Mouse (Mus musculus): Measurements from ENCODE around the gene Gmds.

Gmds gene

DNA sequence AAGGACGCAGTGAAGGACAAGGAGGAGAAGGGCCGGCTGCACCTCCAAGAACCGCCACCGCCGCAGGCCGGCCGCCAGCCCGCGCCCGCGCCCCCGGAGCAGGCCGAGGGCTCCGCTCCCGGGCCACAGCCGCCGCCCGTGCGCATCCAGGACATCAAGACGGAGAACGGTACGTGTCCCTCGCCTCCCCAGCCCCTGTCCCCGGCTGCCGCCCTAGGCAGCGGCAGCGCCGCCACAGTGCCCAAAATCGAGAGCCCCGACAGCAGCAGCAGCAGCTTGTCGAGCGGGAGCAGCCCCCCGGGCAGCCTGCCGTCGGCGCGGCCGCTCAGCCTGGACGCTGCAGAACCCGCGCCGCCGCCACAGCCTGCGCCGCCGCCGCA, 530.8 kb downstream of the Gmds start:
- DNase-seq, result no peak

DNA sequence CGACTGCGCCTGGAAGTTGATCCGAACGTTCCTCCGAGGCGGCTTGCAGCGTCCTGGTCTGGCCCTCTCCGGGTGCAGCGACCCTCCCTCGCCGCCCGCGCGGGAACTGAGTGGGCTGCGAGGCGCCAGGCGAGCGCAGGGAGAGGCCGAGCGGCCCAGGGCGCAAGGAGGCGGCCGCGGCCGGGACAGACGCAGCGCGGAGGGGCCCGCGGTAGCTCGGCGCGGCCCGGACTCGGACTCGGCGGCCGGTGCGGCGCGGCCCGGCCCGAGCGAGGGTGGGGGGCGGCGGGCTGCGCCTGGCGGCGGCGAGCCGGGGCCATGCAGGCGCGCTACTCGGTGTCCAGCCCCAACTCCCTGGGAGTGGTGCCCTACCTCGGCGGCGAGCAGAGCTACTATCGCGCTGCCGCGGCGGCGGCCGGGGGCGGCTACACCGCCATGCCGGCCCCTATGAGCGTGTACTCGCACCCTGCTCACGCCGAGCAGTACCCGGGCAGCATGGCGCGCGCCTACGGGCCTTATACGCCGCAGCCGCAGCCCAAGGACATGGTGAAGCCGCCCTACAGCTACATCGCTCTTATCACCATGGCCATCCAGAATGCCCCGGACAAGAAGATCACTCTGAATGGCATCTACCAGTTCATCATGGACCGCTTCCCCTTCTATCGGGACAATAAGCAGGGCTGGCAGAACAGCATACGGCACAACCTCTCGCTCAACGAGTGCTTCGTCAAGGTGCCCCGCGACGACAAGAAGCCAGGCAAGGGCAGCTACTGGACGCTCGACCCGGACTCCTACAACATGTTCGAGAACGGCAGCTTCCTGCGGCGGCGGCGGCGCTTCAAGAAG, 531.4 kb downstream of the Gmds start:
- DNase-seq, result peak; percentile 94

DNA sequence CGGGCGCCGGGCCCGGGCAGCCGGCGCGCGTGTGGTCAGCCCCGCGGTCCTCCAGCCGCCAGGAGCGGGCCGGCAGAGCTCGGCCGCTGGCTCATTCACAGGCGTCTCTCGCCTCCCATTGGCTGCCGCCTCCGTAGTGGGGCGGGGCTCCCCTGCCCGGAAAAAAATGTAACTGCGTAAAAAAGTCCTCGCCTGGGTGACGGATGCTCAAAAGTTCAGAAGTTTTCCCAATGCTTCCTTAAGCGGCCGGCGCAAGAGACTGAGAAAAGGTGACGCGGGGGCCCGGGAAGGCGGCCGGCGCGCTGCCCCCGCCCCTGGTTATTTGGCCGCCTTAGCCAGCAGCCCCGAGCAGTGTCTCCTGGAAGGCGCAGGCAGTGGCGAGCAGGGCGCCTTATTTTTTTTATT, 532.1 kb downstream of the Gmds start, which contains the start of gene Foxc1:
Gene Foxc1, plus strand, starts transcription at position 206 of the 405 bp plus-strand sequence.
- DNase-seq, result peak; percentile 100

DNA sequence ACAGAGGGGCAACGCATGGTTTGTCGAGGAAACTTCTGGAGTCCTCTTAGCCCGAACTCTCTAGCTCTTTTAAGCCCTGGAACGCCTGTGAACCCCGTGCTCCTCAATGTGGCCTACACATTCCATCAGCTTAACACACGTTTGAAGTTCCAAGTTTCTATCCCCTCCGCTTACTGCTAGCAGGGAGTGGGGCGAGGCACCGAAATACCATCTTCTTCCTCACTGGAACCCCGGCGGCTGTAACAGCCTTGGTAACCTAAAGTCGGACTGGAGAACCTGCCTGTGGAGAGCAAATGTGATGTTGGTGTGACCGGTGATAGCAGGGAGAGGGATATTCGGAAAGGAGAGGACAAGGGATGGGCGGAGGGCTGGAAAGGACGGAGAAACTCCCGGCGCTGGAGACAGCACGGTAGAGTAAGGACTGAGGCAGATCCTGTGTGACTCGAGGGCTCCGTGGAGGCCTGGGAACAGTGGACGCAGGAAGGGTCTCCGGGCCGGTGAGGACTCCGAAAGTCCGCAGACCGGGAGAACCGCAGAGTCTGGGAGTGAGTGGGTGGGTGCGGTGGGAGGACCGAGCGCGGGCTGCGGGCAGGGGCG, 532.6 kb downstream of the Gmds start:
- DNase-seq, result no peak

DNA sequence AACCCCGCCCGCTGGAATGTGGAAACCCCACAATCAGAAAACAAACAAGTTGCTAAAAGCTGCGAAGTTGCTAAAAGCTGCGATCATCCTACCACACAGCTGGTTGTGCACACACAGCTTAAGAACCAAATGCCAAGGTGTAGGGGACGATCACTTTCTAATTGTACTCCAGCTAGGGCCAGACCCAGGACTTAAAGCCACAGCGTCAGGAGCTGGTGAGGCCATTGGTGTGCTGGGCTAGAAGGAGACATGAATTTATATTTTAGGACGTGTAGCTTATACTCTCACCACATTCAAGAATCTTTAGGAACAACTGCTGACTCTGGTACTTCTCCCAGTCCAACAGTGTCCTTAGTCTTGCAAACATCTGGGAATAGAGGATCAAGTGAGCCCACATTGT, 534.0 kb downstream of the Gmds start:
- no peak for DNase-seq

DNA sequence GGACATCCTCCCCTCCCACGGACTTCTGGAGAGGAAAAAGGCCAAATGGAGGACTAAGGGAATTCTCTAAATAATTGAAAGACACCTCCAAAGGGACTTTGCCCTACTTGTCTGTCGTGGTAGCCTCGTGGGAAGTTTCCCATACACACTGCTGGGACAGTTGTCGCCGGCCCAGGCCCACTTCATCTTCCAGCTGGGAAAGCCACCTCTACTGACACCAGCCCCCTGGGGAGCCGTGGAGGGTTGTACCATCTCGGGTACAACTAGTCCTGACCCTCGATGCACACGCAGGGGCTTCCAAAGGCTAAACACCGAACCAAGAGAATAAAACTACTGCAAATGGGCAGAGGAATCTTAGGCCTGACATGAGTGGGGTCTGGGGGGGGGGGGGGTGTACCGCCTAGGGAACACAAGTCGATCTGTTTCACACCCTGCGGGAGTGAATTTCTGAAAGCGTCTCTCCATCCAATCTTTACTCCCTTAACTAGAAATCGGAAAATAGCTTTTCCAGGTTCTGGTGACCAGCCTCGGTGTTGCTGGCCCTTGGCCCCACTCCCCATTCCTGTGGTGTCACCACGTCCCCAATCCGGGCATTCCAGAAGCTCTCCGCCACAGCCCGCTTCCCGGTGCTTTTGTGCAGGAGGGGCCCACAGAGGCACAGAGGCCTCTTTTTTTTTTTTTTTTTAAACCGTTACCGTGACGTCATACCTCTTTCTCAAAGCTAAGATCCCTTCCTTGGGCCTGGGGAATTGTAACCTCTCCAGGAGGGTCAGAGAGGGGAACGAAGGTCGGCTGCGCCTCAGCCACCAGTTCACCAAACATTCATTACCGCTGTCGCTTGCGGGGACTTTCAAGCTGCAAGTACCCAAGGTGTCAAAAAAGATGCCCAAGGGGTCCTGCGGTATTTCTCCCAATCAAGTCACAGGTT, 535.1 kb downstream of the Gmds start:
- DNase-seq, result no peak

DNA sequence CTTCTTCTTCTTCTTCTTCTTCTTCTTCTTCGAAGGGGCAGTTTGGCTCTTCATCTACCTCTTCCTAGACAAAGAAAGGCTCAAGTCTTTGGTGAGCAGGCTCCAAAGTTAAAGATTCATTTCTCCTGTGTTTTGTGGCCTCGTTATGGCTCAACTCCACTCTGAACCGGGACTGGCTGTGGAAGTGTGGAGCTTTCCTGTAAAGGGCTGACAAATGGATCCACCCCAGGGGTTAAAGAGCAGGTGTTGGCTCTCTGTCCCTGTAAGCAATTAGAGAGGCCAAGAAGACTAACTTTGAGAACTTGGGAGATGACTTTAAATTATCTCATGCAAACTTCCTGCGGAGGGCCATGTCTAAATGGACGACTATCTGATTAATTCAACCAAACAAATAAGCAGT, 536.1 kb downstream of the Gmds start:
- no peak for DNase-seq

DNA sequence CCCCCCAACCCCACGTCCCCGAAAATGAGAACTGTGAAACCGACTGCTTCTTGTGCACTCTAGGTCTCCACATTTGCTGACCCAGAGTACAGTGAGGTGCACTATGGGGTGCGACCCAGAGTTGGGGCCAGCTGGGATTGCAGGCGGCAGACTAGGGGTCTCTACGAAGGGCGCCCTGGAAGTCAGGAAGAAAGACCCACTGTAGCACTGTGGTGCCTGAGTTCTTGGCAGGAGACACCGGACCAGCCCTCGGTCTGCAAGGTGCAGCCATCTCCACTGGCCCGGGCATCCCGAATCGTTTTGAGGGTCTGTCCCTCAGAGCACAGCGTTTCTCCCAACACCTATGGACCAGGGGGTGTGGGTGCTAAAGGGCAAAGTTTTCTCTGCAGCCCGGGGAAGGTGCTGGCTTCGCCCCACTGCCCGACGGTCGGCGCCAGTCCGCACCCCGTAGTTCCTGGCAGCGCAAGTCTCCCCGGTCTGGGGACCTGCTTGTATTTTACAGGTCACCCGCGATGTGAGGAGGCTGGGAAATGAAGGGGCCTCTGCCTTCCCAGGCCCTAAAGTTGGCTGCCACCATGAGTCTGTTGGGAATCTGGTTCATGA, 536.7 kb downstream of the Gmds start:
- DNase-seq, result peak; percentile 92

DNA sequence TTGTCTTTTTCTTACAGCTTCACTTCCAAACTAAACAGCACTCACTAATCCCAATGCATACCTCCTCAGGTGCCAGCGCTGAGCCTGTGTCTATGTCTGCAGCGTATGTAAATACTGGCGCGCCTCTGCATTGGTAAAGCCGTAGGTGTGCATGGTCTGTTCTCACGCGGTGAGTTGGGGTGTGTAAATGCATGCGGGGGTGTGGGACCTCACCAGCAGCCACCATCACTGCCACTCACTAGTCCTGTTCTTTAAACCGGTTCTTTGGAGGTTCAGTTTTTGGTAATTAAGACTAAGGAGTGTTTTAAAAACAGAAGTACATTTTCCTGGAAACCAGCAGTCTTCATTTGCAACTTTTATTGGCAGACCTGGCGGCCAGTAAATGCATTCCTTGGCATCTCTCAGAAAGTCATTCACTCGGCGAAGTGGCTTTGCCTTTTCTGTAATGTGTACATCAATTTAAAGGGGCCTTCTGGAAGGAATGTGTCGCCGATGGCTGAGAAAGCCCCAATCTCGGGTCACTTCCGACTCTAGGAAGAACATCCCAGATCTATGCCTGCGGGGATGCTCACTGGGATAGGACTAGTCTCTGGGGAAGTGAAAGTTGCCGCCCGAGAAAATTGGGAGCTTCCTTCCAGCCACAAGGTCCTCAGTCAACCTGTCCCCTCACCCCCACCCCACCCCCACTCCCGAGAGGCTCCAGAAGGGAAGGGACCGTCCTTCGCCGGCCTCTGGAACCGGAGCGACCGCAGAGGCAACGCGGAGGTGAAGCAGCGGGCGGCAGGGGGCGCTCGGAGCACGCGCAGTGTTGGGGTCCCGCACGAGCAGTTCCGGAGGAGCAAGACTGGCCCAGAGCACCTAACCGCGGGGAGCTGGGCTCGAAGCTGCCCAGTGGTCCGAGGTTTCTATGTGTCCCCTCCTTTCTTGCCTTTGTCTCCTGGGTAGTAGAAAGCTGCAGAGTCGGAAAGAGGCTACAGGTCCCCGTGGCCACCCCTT, 537.7 kb downstream of the Gmds start:
- DNase-seq, result peak; percentile 97

DNA sequence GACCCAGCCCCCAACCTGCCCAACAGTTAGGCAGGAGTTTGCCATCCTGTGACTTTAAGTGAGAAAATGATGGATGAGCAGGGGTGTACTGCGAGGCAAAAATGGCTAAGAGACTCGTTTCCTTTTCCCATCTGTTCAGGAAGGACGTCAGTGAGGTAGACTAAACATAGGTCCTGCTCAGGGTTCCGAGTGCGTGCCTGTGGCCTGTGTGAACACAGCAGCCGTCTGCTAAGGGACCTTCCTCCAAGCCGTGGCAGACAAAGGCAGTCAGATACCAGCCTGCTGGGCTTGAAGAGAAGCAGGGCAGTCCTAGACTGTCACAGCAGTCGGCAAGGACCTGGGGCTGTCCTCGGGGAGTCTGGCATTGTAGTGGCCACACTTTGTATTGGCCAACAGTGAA, 540.5 kb downstream of the Gmds start:
- DNase-seq, result peak; percentile 91

DNA sequence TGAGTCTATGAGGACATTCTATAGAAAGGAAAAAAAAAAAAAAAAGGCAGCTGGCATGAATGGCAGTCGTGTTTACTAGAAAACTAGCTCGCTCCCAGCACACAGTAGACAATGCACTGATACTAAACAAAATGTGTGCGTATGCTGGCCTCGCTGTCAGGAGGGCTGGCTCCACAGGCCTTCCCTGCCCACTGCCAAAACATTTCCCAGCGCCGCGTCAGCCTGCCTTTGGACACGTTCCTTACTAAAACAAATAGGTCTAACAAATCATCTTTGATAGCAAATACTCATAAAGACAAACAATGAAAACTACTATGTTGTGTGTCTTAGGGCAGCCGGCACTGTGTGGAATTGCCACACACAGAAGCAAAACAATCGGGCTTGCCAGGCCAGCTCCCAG, 541.2 kb downstream of the Gmds start:
- no peak for DNase-seq

DNA sequence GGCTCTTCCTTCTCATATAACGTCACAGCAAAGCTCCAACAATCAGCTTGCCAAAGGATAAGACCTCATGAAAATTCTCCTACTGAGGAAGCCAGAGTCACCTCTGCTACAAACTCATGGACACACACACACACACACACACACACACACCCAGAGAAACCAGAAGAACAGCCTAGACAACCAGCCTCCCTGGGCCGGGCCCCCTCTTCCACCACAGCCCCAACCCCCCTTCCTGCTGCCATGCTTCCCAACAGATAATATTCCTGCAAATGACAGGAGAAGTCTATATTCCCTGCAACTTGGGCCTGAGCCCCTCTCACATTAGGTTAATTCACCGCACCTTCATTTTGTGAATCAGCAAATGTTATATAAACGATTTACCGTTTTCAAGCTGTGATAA, 545.4 kb downstream of the Gmds start:
- DNase-seq, result no peak

DNA sequence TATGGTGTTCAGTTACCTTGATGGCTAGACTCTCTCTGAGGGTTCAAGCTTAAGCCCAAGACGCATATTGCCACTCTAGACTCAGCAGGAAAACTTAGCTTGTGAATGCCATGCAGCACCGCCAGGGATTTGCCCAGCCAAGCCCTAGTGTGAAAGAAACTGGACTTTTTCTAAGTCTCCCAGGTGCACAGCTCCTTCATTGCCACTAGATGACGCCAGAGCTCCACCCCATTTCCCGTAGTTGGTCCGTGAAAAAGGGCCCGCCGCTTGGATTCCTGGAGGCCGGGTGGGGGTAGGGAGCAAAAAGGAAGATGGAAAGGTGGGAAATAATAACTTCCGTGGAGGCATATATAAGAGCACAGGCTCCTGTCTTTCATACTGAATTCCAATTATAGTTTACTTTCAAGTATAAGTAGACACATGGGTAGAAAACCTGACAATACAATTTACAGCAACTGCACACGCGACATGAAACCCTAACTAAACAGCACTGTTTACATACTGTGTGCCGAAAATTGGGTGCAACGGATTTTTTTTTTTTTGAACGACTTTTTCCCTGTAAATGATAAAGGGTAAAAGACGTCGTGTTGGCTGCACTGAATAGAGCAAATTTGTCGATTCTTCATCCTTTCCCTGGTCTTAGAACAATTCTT, 545.9 kb downstream of the Gmds start:
- peak; percentile 94 for DNase-seq

DNA sequence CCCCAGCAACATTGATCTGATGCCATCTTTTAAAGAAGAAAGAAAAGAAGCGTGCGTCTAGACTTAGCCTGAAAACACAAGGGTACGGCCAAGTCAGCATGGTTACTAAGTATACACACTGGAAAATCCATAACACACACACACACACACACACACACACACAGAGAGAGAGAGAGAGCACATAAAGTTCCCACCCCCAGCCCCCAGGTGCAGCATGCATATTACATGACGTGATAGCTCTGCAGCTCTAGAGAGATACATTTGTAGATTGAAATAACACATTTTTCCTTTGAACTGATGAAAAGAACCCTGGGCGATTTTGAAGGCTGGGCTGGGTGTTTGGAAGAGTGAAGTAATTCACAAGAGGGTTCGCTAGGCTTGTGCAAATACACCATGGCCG, 553.8 kb downstream of the Gmds start:
- DNase-seq, result no peak

DNA sequence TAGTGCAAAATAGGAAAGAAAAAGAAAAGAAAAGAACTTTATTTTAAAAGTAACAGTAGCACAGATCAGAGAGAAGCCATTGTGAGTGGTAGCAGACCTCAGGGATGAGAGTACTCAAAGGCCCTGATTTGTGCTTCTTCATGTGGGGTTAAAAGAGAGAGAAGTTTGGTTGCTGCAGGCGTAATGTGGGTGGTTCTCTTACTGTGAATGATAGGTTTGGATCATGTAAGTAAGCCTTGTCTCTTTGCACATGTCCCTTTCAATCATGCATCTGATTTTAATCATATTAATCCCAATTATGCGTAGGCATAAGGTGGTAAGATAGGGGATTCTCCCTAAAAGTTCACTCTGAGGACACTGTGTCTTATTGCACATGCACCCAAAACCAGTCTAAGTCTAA, 556.5 kb downstream of the Gmds start:
- DNase-seq, result no peak

DNA sequence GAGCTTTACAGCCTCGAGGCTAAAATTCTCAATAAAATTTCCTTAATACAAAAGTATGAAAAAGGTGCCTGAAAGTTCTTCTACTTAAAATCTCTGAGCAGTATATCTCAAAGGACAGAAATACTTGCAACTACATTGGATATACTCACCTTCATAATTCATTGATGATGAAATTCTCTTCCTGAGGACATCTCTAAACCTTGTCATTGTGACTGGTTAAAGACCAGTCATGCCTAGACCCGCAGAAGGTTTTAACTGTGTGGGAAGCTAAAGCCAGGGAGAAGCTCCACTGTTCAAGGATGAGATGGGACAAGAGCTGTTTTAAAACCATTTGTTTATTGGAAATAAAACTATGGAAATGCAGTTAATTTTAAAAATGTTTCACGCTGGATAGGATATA, 558.2 kb downstream of the Gmds start:
- no peak for DNase-seq

DNA sequence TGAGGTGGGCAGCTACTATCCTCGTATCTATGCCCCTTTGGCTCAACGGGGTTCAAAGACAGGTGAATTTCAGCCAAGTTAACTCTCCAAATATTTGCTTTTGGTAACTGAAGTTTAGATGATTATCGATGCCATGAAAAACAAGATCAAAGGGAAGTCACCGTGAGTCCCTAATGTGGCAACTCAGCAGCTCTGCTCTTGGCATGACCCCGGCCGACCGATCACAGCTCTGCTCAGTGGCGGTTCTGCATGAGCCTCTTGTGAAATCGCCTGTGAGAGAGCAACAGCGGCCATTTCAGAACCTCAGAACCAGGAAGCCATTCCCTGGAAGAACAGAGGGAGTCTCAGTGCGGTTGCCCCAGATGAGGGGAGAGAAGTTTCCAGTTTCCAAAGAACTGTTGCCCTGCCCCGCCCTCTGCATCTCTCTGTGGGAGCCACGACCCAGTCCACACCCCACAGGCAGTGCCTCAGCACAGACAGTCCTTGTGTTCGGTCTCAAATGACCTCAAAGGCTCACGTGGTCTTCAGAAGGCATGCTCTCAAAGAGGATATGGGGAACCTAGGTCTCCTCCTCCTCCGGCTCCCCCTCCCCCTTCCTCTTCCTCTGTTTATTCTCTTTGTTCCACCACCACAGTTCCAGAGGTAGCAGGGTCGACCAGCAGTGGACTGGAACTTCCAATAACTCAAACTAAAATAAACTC, 559.1 kb downstream of the Gmds start:
- DNase-seq, result peak; percentile 84

DNA sequence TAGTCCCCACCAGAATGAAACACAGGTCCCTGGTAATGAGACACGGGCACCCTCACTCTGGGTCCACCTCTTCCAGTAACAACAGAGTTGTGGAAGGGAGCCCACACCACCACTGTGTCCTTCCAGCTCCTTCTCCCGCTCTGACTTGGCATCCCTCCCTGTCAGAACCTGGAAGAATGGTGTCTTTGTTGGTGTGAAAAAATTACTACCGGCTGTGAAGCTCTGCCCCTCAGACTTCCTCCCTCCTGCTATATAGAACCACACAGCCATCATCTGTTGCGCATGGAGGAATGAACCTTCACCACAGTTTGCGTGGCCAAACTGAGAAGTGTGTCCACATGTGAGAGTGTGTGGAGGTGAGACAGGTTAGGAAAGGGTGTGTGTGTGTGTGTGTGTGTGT, 562.8 kb downstream of the Gmds start:
- DNase-seq, result no peak

DNA sequence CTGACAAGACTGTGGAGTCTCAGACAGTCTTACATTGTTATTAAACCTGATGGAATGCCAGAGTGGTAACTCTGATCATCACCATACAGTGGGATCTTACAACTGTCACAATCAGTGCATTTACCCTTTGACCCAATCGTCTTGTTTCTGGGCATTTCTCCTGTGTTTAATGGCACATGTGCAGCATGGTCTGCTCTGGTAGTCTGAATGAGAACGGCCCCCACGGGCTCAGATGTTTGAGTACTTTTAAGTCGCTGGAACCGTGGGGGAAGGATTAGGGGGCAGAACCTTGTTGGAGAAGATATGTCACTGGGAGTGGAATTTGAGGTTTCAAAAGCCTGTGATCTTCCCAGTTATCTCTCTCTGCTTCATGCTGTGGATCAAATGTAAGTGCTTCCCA, 565.7 kb downstream of the Gmds start:
- no peak for DNase-seq
